Mouse (Mus musculus) left cerebral cortex, adult 8-10 months (tissue): ENCODE data around the gene Cnn1. TPM values are rescaled to one million over a fixed set of nuclear protein-coding genes. Genes with fewer than 3 reads are reported as not detected.
"Not testable (repeated sequence)": the region's sequence is repeated elsewhere in the genome, so short reads cannot be mapped to it uniquely, and the experiment has no call there.

ENCODE experiments used
- DNase-seq, 2 experiments: peaks; one replicate each; pipeline ENCODE4 v3.0.0; 2022; ENCODE audit warnings: low spot score in 2 of 2
- total RNA-seq, 4 experiments: library from RNA; stranded (reverse); gene quantifications; 2 replicates each; pipeline ENCODE4 v1.2.4; 2022

The Cnn1 gene
- total RNA-seq, 4 experiments from 2014 or later, result 0.37 to 1.2 (median 0.59) TPM

GRCm38 (mm10) chr9:22072276-22072675, 26.7 kb upstream of the Cnn1 start:
- no peak for DNase-seq

- DNase-seq, result not testable (repeated sequence)
Measured at GRCm38 (mm10) chr9:22075778-22076177, 23.2 kb upstream of the Cnn1 start.

GRCm38 (mm10) chr9:22076223-22076622, 22.8 kb upstream of the Cnn1 start:
- DNase-seq, result no peak

GRCm38 (mm10) chr9:22084667-22085021, 14.4 kb upstream of the Cnn1 start:
- no peak for DNase-seq

- DNase-seq, result peak; percentile 86 to 98
Measured at GRCm38 (mm10) chr9:22085022-22085834, 13.8 kb upstream of the Cnn1 start, which contains the start of gene Ecsit. Gene Ecsit, minus strand, starts transcription at chr9:22085438.

GRCm38 (mm10) chr9:22086012-22086411, 13.0 kb upstream of the Cnn1 start:
- DNase-seq, result no peak

GRCm38 (mm10) chr9:22087034-22087618, 11.9 kb upstream of the Cnn1 start:
- DNase-seq, result no peak

- no peak for DNase-seq
Measured at GRCm38 (mm10) chr9:22089281-22089680, 9.7 kb upstream of the Cnn1 start.

GRCm38 (mm10) chr9:22089986-22090385, 9.0 kb upstream of the Cnn1 start:
- no peak for DNase-seq

- no peak for DNase-seq
Measured at GRCm38 (mm10) chr9:22092746-22093145, 6.3 kb upstream of the Cnn1 start.

GRCm38 (mm10) chr9:22095854-22096307, 3.1 kb upstream of the Cnn1 start:
- DNase-seq, result peak; percentile 59 to 64

GRCm38 (mm10) chr9:22099922-22100321, 906 bp downstream of the Cnn1 start:
- no peak for DNase-seq

GRCm38 (mm10) chr9:22108194-22108593, 9.2 kb downstream of the Cnn1 start:
- no peak for DNase-seq

GRCm38 (mm10) chr9:22115635-22116034, 16.6 kb downstream of the Cnn1 start:
- DNase-seq, result no peak

GRCm38 (mm10) chr9:22116086-22116485, 17.1 kb downstream of the Cnn1 start:
- no peak for DNase-seq

- DNase-seq, result peak; percentile 84 to 95
Measured at GRCm38 (mm10) chr9:22116740-22117426, 17.9 kb downstream of the Cnn1 start, which contains the start of gene Elof1. Gene Elof1, minus strand, starts transcription at chr9:22117172.

- DNase-seq, result peak in 1 of 2 experiments; percentile 25
Measured at GRCm38 (mm10) chr9:22117754-22118456, 18.9 kb downstream of the Cnn1 start.

- DNase-seq, result peak in 1 of 2 experiments; percentile 72
Measured at GRCm38 (mm10) chr9:22119543-22119942, 20.5 kb downstream of the Cnn1 start.

- DNase-seq, result no peak
Measured at GRCm38 (mm10) chr9:22121545-22121944, 22.5 kb downstream of the Cnn1 start.

GRCm38 (mm10) chr9:22122005-22122404, 23.0 kb downstream of the Cnn1 start:
- DNase-seq, result no peak

- DNase-seq, result no peak
Measured at GRCm38 (mm10) chr9:22123069-22123609, 24.1 kb downstream of the Cnn1 start.
